Mouse (Mus musculus): ENCODE measurements around the gene Kif14.
A peak's percentile ranks its signal among the peaks of the same experiment; 100 is the strongest.

Gene Kif14

GRCm38 (mm10) chr1:136466143-136466811 is at the start of gene Kif14:
TSS of gene Kif14 (plus strand) at chr1:136466343.
- peak; percentile 96 for DNase-seq (ENCODE audit: low read depth, low spot score)
- Histone ChIP-seq H3K36me3 (ENCODE audit: control insufficient read depth, insufficient read depth, low read length, poor library complexity, severe bottlenecking) (no peaks in the 10 kb centered on the region), H3K27me3 (ENCODE audit: control insufficient read depth, insufficient read depth, low read length, poor library complexity, severe bottlenecking) (no peaks in the 10 kb centered on the region)

- DNase-seq (ENCODE audit: low read depth, low spot score): no peak
- Histone ChIP-seq H3K27me3 (ENCODE audit: control insufficient read depth, insufficient read depth, low read length, poor library complexity, severe bottlenecking) (no peaks in the 10 kb centered on the region), H3K36me3 (ENCODE audit: control insufficient read depth, insufficient read depth, low read length, poor library complexity, severe bottlenecking) (0 out of 2 replicates have a peak, but pooled peaks cover 4% of the 10 kb centered on the region)
Observed at GRCm38 (mm10) chr1:136418393-136418792, 47.8 kb upstream of the Kif14 start.

- DNase-seq (ENCODE audit: low read depth, low spot score): no peak
- H3K27me3 ChIP-seq (ENCODE audit: control insufficient read depth, insufficient read depth, low read length, poor library complexity, severe bottlenecking): no peaks in the 10 kb centered on the region
- peaks cover 4% of the 10 kb centered on the region; the same call in 1 of the 2 replicates for H3K36me3 ChIP-seq (ENCODE audit: control insufficient read depth, insufficient read depth, low read length, poor library complexity, severe bottlenecking)
Observed at GRCm38 (mm10) chr1:136427166-136427969, 38.8 kb upstream of the Kif14 start.

GRCm38 (mm10) chr1:136428981-136429380 is 37.2 kb upstream of the Kif14 start:
- Histone ChIP-seq H3K36me3 (ENCODE audit: control insufficient read depth, insufficient read depth, low read length, poor library complexity, severe bottlenecking) (peaks cover 4% of the 10 kb centered on the region; the same call in 1 of the 2 replicates), H3K27me3 (ENCODE audit: control insufficient read depth, insufficient read depth, low read length, poor library complexity, severe bottlenecking) (no peaks in the 10 kb centered on the region)
- peak; percentile 71 for DNase-seq (ENCODE audit: low read depth, low spot score)

GRCm38 (mm10) chr1:136430126-136430818 is 35.9 kb upstream of the Kif14 start:
- DNase-seq (ENCODE audit: low read depth, low spot score): peak; percentile 62
- no peaks in the 10 kb centered on the region for H3K27me3 ChIP-seq (ENCODE audit: control insufficient read depth, insufficient read depth, low read length, poor library complexity, severe bottlenecking)

GRCm38 (mm10) chr1:136440741-136441140 is 25.4 kb upstream of the Kif14 start:
- H3K36me3 ChIP-seq (ENCODE audit: control insufficient read depth, insufficient read depth, low read length, poor library complexity, severe bottlenecking): 0 out of 2 replicates have a peak, but pooled peaks cover 3% of the 10 kb centered on the region
- DNase-seq (ENCODE audit: low read depth, low spot score): no peak
- no peaks in the 10 kb centered on the region for H3K27me3 ChIP-seq (ENCODE audit: control insufficient read depth, insufficient read depth, low read length, poor library complexity, severe bottlenecking)

More at GRCm38 (mm10) chr1:136430126-136430818, 35.9 kb upstream of the Kif14 start:
- H3K36me3 ChIP-seq (ENCODE audit: control insufficient read depth, insufficient read depth, low read length, poor library complexity, severe bottlenecking): peaks cover 8% of the 10 kb centered on the region

- H3K27me3 ChIP-seq (ENCODE audit: control insufficient read depth, insufficient read depth, low read length, poor library complexity, severe bottlenecking): no peaks in the 10 kb centered on the region
- DNase-seq (ENCODE audit: low read depth, low spot score): no peak
- 0 out of 2 replicates have a peak, but pooled peaks cover 3% of the 10 kb centered on the region for H3K36me3 ChIP-seq (ENCODE audit: control insufficient read depth, insufficient read depth, low read length, poor library complexity, severe bottlenecking)
Observed at GRCm38 (mm10) chr1:136442809-136443208, 23.3 kb upstream of the Kif14 start.

- H3K36me3 ChIP-seq (ENCODE audit: control insufficient read depth, insufficient read depth, low read length, poor library complexity, severe bottlenecking): 0 out of 2 replicates have a peak, but pooled peaks cover 2% of the 10 kb centered on the region
- H3K27me3 ChIP-seq (ENCODE audit: control insufficient read depth, insufficient read depth, low read length, poor library complexity, severe bottlenecking): no peaks in the 10 kb centered on the region
- no peak for DNase-seq (ENCODE audit: low read depth, low spot score)
Observed at GRCm38 (mm10) chr1:136444555-136445255, 21.4 kb upstream of the Kif14 start.

GRCm38 (mm10) chr1:136446933-136447332 is 19.2 kb upstream of the Kif14 start:
- no peaks in the 10 kb centered on the region for H3K27me3 ChIP-seq (ENCODE audit: control insufficient read depth, insufficient read depth, low read length, poor library complexity, severe bottlenecking)
- no peaks in the 10 kb centered on the region for H3K36me3 ChIP-seq (ENCODE audit: control insufficient read depth, insufficient read depth, low read length, poor library complexity, severe bottlenecking)
- no peak for DNase-seq (ENCODE audit: low read depth, low spot score)

GRCm38 (mm10) chr1:136447338-136447737 is 18.8 kb upstream of the Kif14 start:
- no peaks in the 10 kb centered on the region for H3K36me3 ChIP-seq (ENCODE audit: control insufficient read depth, insufficient read depth, low read length, poor library complexity, severe bottlenecking)
- DNase-seq (ENCODE audit: low read depth, low spot score): no peak
- no peaks in the 10 kb centered on the region for H3K27me3 ChIP-seq (ENCODE audit: control insufficient read depth, insufficient read depth, low read length, poor library complexity, severe bottlenecking)

- H3K27me3 ChIP-seq (ENCODE audit: control insufficient read depth, insufficient read depth, low read length, poor library complexity, severe bottlenecking): no peaks in the 10 kb centered on the region
- no peak for DNase-seq (ENCODE audit: low read depth, low spot score)
- H3K36me3 ChIP-seq (ENCODE audit: control insufficient read depth, insufficient read depth, low read length, poor library complexity, severe bottlenecking): no peaks in the 10 kb centered on the region
Observed at GRCm38 (mm10) chr1:136449541-136449940, 16.6 kb upstream of the Kif14 start.

GRCm38 (mm10) chr1:136450206-136450605 is 15.9 kb upstream of the Kif14 start:
- DNase-seq (ENCODE audit: low read depth, low spot score): no peak
- H3K36me3 ChIP-seq (ENCODE audit: control insufficient read depth, insufficient read depth, low read length, poor library complexity, severe bottlenecking): no peaks in the 10 kb centered on the region

GRCm38 (mm10) chr1:136452421-136452820 is 13.7 kb upstream of the Kif14 start:
- Histone ChIP-seq H3K36me3 (ENCODE audit: control insufficient read depth, insufficient read depth, low read length, poor library complexity, severe bottlenecking) (no peaks in the 10 kb centered on the region), H3K27me3 (ENCODE audit: control insufficient read depth, insufficient read depth, low read length, poor library complexity, severe bottlenecking) (no peaks in the 10 kb centered on the region)
- DNase-seq (ENCODE audit: low read depth, low spot score): no peak

More at GRCm38 (mm10) chr1:136450206-136450605, 15.9 kb upstream of the Kif14 start:
- H3K27me3 ChIP-seq (ENCODE audit: control insufficient read depth, insufficient read depth, low read length, poor library complexity, severe bottlenecking): no peaks in the 10 kb centered on the region

Data from splenic B cell, adult 2 months (primary cell).